Mouse (Mus musculus) midbrain, embryonic 10.5 days (tissue): Measurements from ENCODE around the gene Birc6. TPM values are rescaled to one million over a fixed set of nuclear protein-coding genes. Genes with fewer than 3 reads are reported as not detected.

Experiments used
- DNase-seq: peaks from one replicate; pipeline ENCODE4 v3.0.0-alpha.2; 2017; ENCODE audit warnings: low spot score
- H3K27ac ChIP-seq: fragments of 300-500 bp; sonication (generic); replicated peaks from 2 replicates; pipeline ENCODE4 v1.5.1; 2016; ENCODE audit warnings: mild to moderate bottlenecking
- H3K27me3 ChIP-seq: fragments of 300-500 bp; sonication (generic); 2 replicates; pipeline ENCODE4 v1.6.1; 2016; ENCODE audit warnings: low read depth, mild to moderate bottlenecking; ENCODE audit not compliant: poor library complexity, severe bottlenecking
- H3K36me3 ChIP-seq: fragments of 300-500 bp; sonication (generic); 2 replicates; pipeline ENCODE4 v1.6.1; 2016; ENCODE audit warnings: mild to moderate bottlenecking, moderate library complexity
- H3K4me1 ChIP-seq: fragments of 300-500 bp; sonication (generic); 2 replicates; pipeline ENCODE4 v1.6.1; 2016
- H3K4me3 ChIP-seq: fragments of 300-500 bp; sonication (generic); 2 replicates; pipeline ENCODE4 v1.5.1; 2016; ENCODE audit warnings: mild to moderate bottlenecking, moderate library complexity
- H3K9me3 ChIP-seq: fragments of 300-500 bp; sonication (generic); replicated peaks from 2 replicates; pipeline ENCODE4 v1.6.1; 2016; ENCODE audit warnings: mild to moderate bottlenecking
- WGBS: fragments of 180-500 bp; shearing (Covaris S2); methylation state at CpG from one replicate; pipeline ENCODE4 v1.1.7; 2016; 5-methylcytosine and 5-hydroxymethylcytosine counted together
- polyA plus RNA-seq: library from polyadenylated mRNA; unstranded; fragments of >200 nt; fragmentation: Nextera tagmentation; extraction: Ambion mirVana; gene quantifications from 2 replicates; pipeline ENCODE4 v1.2.1, GENCODE M21; 2016

Gene Birc6
- 76.0 and 83.3 TPM in 2 replicates for polyA plus RNA-seq

DNA sequence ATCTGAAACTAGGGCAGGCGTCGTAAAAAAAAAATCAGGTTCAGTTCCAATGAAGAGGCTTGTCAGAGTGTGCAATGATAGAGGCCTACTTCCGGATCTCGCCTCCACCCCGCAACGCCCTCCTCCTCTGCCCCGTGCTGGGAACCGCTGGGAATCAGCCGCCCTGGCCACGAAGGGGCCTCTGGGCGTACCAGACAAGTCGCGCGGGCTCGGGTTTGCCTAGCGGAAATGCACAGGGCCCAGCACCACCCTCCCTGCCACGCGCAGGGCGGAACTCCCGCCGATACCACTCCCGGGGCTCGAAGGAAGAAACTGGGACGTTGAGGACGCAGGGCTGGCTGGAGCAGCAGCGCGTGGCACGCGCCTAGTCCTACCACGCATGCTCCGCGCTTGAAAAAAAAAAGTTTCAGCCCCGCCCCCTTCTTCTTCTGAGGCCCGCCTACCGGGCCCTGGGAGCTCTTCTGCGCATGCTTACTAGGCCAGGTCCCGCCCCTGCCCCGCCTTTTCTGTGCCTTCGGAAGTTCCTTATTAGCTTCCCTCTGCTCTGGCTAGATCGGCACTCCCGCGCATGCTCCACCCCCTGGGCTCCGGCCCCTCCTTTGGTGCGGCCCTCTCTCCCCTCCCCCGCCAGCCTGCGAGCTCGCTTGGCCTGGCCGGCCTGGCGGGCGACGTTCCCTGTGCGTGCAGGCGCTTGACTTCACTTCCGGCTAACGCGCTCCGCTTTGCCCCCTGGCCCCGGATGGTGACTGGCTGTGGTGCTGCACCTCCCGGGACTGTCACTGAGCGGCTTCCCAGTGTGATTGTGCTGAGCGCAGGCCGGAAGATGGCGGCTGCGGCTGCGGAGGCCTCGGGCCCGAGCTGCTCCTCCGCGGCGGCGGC, at the start of gene Birc6:
TSS of gene Birc6 (plus strand) at position 567 of the 879 bp plus-strand sequence.
- peaks cover 3% of the 10 kb centered on the region; the same call in 1 of the 2 replicates for H3K36me3 ChIP-seq
- peak within 1 kb of the TSS; percentile 81 for H3K4me3 ChIP-seq
- no peaks in the 10 kb centered on the region for H3K9me3 ChIP-seq
- H3K27me3 ChIP-seq = no peaks in the 10 kb centered on the region
- peak within 1 kb of the TSS; percentile 98 for H3K27ac ChIP-seq
- under 1% methylated on average over 71 of the region's 71 CpGs for WGBS
- peaks cover 25% of the 10 kb centered on the region for H3K4me1 ChIP-seq
- peak; percentile 100 for DNase-seq

DNA sequence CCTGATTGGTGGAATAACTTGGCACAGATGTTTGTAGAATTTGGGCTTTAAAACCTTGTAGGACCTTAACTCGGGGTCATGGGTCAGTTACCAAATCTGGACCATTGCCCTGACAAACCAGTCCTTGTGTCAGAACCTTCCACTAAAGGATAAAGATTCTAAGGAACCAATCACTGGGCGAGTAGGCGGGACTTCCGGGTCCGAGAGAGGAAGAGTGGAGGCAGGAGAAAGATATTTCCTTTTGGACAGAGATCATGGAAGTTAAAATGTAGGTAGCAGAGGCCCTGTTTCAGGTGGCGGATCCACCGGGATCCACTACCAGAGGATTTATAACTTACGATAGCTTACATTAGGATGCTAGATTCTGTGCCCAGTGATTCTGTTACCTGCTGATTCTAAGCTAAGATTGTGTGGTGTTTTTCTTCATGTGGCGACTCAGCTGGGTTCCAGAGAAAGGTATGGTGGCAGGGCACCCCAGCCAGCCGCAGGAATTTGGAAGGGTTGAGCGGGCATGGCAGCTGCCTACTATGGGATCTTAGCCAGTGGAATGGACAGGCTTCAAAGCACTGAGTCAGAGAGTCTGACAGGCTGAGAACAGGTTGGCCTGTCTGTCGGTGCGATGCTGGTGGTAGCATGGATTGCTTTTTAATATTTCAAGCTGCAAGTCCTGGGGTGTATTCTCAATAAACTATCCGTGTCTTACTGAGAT, 47.6 kb upstream of the Birc6 start:
- Histone ChIP-seq H3K4me3 (no peak overlapping the region), H3K27me3 (no peaks in the 10 kb centered on the region), H3K27ac (no peak overlapping the region), H3K4me1 (no peaks in the 10 kb centered on the region), H3K36me3 (no peaks in the 10 kb centered on the region), H3K9me3 (no peaks in the 10 kb centered on the region)
- no peak for DNase-seq
- 86% methylated on average over 14 of the region's 14 CpGs for WGBS

DNA sequence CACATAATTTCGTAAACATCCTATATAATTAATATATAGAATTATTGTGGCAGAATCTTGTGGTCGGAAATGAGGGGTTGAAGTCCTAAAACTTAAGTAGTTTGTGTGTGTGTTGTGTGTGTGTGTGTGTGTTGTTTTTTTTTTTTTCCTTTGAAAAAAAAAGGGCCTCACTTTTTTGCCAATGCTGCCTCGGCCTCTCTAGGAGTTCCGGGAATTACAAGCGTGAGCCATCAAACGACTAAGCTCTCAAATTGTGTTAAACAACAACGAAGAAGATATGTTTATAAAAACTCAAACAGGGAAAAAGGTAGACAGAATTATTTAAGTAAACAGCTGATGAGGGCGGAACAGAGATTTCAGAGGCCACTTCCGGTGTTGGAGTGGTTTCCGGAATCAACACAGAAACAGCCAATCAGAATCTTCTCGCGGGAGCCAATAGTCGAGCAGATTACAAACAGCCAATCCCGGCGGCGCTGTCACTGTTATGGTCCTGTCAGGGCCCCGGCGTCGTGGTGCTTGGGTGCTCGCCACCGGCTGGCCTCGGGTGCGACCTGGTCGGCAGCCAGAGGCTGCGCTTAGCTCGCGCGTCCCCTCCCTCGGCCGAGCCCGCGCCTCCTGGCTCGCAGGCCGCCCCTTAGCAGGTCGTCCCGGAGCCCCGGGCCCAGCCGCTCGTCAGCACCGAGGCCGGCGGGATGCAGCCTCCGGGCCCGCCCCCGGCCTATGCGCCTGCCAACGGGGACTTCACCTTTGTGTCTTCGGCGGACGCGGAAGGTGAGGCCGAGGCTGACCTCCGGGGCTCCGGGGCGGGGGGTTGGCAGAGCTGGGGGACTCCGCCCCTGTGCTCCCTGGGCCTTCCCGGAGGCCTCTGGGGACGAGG, 38.8 kb upstream of the Birc6 start, which contains the start of gene Yipf4:
TSS of gene Yipf4 (plus strand) at position 470 of the 877 bp plus-strand sequence.
- Histone ChIP-seq H3K4me3 (peak within 1 kb of the TSS; percentile 82), H3K27ac (peak within 1 kb of the TSS; percentile 84), H3K4me1 (peaks cover 8% of the 10 kb centered on the region), H3K9me3 (no peaks in the 10 kb centered on the region), H3K27me3 (no peaks in the 10 kb centered on the region), H3K36me3 (peaks cover 27% of the 10 kb centered on the region)
- DNase-seq = peak; percentile 94
- 5% methylated on average over 58 of the region's 58 CpGs for WGBS

GRCm38 (mm10) chr17:74489901-74490220, 38.2 kb upstream of the Birc6 start:
- Histone ChIP-seq H3K4me3 (peak overlapping the region; percentile 82), H3K4me1 (peaks cover 8% of the 10 kb centered on the region), H3K9me3 (no peaks in the 10 kb centered on the region), H3K36me3 (peaks cover 33% of the 10 kb centered on the region), H3K27ac (peak overlapping the region; percentile 84), H3K27me3 (no peaks in the 10 kb centered on the region)
- DNase-seq = no peak
- under 1% methylated on average over 12 of the region's 12 CpGs for WGBS

DNA sequence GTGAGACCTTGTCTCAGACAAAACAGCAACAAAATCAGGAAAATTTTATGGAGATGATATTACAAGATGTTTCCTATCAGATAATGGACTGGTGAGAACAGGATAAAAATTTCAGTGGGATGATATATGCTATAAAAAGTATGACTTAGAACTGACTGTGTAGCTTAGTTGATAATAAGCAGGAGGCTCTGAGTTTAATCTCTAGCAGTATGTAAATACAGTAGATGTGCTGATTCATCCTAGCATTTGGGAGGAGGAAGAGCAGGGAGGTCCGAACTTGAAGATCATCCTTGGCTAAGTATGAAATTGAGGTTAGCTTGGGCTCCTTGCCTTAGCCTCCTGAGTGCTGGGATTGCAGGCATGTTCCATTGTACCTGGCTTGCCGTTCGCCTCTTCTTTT, 36.5 kb upstream of the Birc6 start:
- no peak for DNase-seq
- H3K4me1 ChIP-seq = peaks cover 8% of the 10 kb centered on the region
- H3K27ac ChIP-seq = no peak overlapping the region
- no peaks in the 10 kb centered on the region for H3K27me3 ChIP-seq
- peaks cover 49% of the 10 kb centered on the region for H3K36me3 ChIP-seq
- WGBS = 93% methylated on average over 3 of the region's 3 CpGs
- H3K4me3 ChIP-seq = no peak overlapping the region
- H3K9me3 ChIP-seq = no peaks in the 10 kb centered on the region

GRCm38 (mm10) chr17:74500204-74500603, 27.9 kb upstream of the Birc6 start:
- Histone ChIP-seq H3K27ac (no peak overlapping the region), H3K4me1 (no peaks in the 10 kb centered on the region), H3K9me3 (no peaks in the 10 kb centered on the region), H3K4me3 (no peak overlapping the region), H3K36me3 (peaks cover 51% of the 10 kb centered on the region), H3K27me3 (no peaks in the 10 kb centered on the region)
- no peak for DNase-seq
- WGBS = 92% methylated on average over 4 of the region's 4 CpGs

DNA sequence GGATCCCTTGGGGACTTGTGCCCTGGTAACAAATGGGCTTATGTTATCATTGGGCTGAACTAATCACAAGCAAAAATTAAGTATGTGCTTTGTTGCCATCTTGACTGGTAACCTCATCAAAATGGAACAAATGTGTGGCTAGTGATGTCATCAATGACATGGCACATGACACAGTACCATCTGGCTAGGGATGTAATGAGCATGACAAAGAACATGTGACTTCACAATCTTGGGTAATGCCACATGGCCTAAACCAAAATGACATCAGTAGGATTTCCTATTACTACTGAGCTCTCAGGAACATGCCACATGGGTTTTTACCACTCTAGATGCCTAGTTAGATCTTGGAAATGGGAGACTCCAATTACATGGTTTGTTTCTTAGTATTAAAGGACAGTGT, 27.0 kb upstream of the Birc6 start:
- no peak for DNase-seq
- no peak overlapping the region for H3K4me3 ChIP-seq
- no peak overlapping the region for H3K27ac ChIP-seq
- H3K27me3 ChIP-seq = no peaks in the 10 kb centered on the region
- H3K36me3 ChIP-seq = peaks cover 43% of the 10 kb centered on the region
- no peaks in the 10 kb centered on the region for H3K9me3 ChIP-seq
- H3K4me1 ChIP-seq = no peaks in the 10 kb centered on the region

DNA sequence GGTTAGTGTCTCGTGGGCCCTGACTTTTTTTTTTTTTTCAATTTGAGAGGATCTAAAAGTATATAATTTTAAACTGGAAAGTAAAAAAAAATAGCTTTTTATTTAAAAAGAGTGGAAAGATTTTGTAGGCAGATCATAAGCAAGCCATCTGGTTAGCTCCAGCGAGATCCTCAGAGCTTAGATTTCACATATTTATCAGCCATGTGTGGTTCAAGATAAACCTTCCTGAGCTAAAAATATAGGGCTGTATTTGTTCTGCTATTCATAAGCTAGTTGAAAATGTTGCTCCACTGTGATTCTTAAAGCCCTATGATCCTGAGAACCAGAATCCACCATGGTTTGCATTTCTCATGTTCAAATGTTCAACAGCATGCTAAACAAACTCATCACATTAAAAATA, 20.2 kb upstream of the Birc6 start:
- no peak for DNase-seq
- H3K27me3 ChIP-seq = no peaks in the 10 kb centered on the region
- H3K4me1 ChIP-seq = no peaks in the 10 kb centered on the region
- no peak overlapping the region for H3K4me3 ChIP-seq
- no peaks in the 10 kb centered on the region for H3K9me3 ChIP-seq
- no peaks in the 10 kb centered on the region for H3K36me3 ChIP-seq
- 81% methylated on average over 2 of the region's 2 CpGs for WGBS
- no peak overlapping the region for H3K27ac ChIP-seq

DNA sequence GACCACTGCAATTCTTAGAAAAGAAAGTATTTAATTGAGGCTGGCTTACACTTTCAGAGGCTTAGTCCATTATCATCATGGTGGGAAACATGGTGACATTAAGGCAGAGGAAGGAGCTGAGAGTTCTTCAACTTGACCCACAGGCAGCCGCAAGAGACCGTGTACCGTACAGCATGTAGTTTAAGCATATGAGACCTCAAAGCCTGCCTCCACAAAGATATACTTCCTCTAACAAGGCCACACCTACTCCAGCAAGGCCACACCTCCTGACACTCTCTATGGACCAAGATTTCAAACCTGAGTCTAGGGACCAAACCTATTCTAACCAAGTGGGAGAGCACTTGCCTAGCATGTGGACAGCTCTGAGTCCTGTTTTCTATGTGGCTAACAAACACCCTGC, 19.5 kb upstream of the Birc6 start:
- H3K4me1 ChIP-seq = no peaks in the 10 kb centered on the region
- no peak for DNase-seq
- 94% methylated on average over 3 of the region's 3 CpGs for WGBS
- no peak overlapping the region for H3K4me3 ChIP-seq
- H3K36me3 ChIP-seq = no peaks in the 10 kb centered on the region
- no peaks in the 10 kb centered on the region for H3K9me3 ChIP-seq
- H3K27ac ChIP-seq = no peak overlapping the region
- no peaks in the 10 kb centered on the region for H3K27me3 ChIP-seq

- Histone ChIP-seq H3K4me1 (no peaks in the 10 kb centered on the region), H3K36me3 (no peaks in the 10 kb centered on the region), H3K9me3 (no peaks in the 10 kb centered on the region), H3K27ac (no peak overlapping the region), H3K27me3 (no peaks in the 10 kb centered on the region), H3K4me3 (no peak overlapping the region)
- DNase-seq = no peak
- 80% methylated on average over 2 of the region's 2 CpGs for WGBS
Measured at GRCm38 (mm10) chr17:74512308-74512707, 15.8 kb upstream of the Birc6 start.

- Histone ChIP-seq H3K27ac (no peak overlapping the region), H3K36me3 (no peaks in the 10 kb centered on the region), H3K4me3 (no peak overlapping the region), H3K4me1 (peaks cover 9% of the 10 kb centered on the region), H3K9me3 (0 out of 2 replicates have a peak, but pooled peaks cover 3% of the 10 kb centered on the region), H3K27me3 (no peaks in the 10 kb centered on the region)
- no peak for DNase-seq
- WGBS = 85% methylated on average over 8 of the region's 8 CpGs
Measured at GRCm38 (mm10) chr17:74522797-74523723, 5.0 kb upstream of the Birc6 start.
